Mouse (Mus musculus) gastrocnemius, postnatal 14 days (tissue): ENCODE results near the gene Rapgef4. TPM values are rescaled to one million over a fixed set of nuclear protein-coding genes. Genes with fewer than 3 reads are reported as not detected.
"Not testable (repeated sequence)": the region's sequence is repeated elsewhere in the genome, so short reads cannot be mapped to it uniquely, and the experiment has no call there.

Experiments used
- DNase-seq: peaks from one replicate; pipeline ENCODE4 v3.0.0; 2021; ENCODE audit warnings: mixed read lengths
- intact Hi-C: fragments of 180-260 bp; cut with DNase I; formaldehyde crosslinking; loops from one replicate; pipeline ENCODE4 v1.15.1; 2025; ENCODE audit warnings: low total_unique reads
- total RNA-seq, 2 experiments: library from RNA; stranded (reverse); gene quantifications; 2 replicates each; pipeline ENCODE4 v1.2.3; 2021

Gene Rapgef4
- total RNA-seq, 2 experiments from 2014 or later = 2.3 to 3.2 TPM

GRCm38 (mm10) chr2:72139863-72140845 lies 159.1 kb downstream of the Rapgef4 start:
- DNase-seq = no peak
- intact Hi-C loops = loop anchor here (5.0 kb wide), 1 partner anchor 43 kb away; no protein-coding TSS in a partner anchor

- DNase-seq = no peak
- intact Hi-C loops = loop anchor here (5.0 kb wide), 1 partner anchor 44 kb away; no protein-coding TSS in a partner anchor
Measured at GRCm38 (mm10) chr2:72141091-72141490, 160.1 kb downstream of the Rapgef4 start.

- not testable (repeated sequence) for DNase-seq
- intact Hi-C loops = loop anchor here (5.0 kb wide), 1 partner anchor 44 kb away; no protein-coding TSS in a partner anchor
Measured at GRCm38 (mm10) chr2:72141732-72142131, 160.7 kb downstream of the Rapgef4 start.

DNA sequence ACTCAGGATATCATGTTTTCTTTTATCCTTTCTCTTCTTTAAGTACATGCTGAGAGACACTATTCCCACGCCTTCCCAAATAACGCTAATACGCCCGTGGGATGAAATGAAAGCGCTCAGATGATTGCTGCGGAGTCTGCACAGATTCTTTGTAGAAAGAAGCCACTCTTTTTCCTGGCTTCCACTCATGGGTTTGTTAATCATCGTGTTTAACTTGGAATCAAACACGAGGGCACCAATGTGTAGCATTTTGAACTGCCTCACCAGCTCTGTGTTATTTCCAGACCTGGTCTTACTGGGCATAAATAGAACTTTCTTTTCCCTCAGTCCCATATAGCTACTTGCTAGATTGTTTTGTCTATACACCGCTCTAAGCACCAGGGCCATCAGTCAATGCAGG lies 162.4 kb downstream of the Rapgef4 start:
- no peak for DNase-seq
- intact Hi-C loops = loop anchor here (5.0 kb wide), 1 partner anchor 46 kb away; no protein-coding TSS in a partner anchor

- no peak for DNase-seq
- intact Hi-C loops = loop anchor here (5.0 kb wide), 1 partner anchor 47 kb away; no protein-coding TSS in a partner anchor
Measured at GRCm38 (mm10) chr2:72144576-72145200, 163.6 kb downstream of the Rapgef4 start.

DNA sequence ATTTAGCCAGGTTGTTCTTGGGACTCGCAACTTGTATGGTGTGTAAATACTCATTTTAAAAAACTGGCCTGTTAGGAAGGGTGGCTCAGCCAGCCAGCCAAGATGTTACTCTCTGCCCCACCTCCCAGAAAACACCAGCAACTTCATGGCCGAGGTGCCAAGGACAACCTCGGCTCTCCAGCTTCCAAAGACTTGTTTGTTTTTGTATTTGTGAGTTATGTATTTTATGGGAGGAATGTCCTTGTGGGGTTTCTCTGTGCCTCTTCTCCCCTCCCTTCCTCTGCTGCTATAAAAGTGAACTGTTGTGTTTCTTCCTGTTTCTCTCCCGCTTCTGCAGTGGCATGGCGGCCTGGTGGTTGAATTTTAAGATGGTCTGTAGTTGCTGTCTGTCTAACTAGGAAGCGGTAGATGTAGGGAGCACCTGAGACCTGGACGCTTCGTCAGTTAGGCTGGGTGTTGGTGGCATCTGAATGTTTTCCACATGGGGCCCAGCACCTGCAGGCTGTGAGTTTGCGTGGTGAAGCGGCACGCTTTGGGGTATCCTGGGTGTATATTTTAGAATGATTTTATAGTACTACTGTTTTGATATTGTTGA lies 164.3 kb downstream of the Rapgef4 start:
- intact Hi-C loops = no loop called here
- no peak for DNase-seq

DNA sequence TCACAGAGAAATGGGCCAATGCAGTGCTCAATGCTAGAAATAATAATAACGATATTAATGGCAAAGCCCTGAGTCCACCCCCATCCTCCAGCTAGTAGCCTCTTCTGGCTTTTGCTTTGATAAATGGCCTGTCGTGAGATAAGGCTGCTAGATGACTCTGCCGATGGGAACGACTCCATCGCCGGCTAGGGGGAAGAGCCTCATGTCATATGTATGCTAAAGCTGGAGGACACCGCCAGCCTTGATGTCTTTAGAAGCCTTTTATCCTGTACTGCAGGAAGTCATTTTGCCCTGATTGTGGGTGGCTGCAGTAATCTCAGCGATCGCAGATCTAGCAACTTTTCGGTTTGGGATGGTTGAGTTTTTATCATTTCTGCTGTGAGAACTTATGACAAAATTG lies 165.0 kb downstream of the Rapgef4 start:
- intact Hi-C loops = no loop called here
- DNase-seq = no peak

- DNase-seq = no peak
- intact Hi-C loops = no loop called here
Measured at GRCm38 (mm10) chr2:72147246-72147645, 166.2 kb downstream of the Rapgef4 start.

GRCm38 (mm10) chr2:72147695-72148094 lies 166.7 kb downstream of the Rapgef4 start:
- no peak for DNase-seq
- intact Hi-C loops = no loop called here

GRCm38 (mm10) chr2:72148647-72149046 lies 167.6 kb downstream of the Rapgef4 start:
- intact Hi-C loops = no loop called here
- no peak for DNase-seq

DNA sequence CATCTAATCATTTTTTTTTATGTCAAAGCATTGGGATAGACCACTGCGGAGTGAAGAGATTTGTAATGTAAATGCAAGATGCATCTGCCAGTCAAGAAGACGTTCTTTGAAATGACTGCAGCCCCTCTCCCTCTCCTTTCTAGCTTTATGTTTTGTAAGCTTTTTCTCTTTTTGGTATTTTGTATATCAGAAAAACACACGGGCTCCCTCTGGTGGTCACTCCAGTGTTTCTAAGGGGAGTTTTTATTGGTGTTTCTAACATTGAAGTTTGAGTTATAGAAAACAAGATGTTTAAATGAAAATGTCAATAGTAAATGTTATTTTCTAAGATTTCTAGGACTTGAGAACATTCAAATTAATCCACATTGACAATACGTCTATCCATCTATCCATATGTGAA lies 168.0 kb downstream of the Rapgef4 start:
- DNase-seq = peak; percentile 60
- intact Hi-C loops = no loop called here

GRCm38 (mm10) chr2:72151792-72152554 lies 170.9 kb downstream of the Rapgef4 start:
- intact Hi-C loops = loop anchor here (2.0 kb wide), 1 partner anchor 113 kb away; no protein-coding TSS in a partner anchor
- DNase-seq = no peak

DNA sequence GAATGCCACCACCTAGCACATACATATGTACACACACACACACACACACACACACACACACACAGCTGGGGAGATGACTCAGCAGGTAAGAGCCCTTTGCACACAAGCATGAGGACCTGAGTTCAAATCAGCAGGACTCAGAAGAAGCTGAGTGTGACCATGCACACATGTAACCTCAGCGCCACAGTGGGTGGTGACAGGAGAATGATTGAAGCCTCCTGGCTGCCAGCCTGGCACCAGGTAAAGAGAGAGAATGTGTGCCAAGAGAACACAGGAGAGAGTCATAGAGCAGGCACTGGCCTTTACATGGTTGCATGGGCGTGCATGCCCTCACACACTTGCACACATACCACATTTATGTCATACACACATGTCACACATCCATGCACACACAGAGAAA lies 171.7 kb downstream of the Rapgef4 start:
- intact Hi-C loops = loop anchor here (2.0 kb wide), 1 partner anchor 114 kb away; no protein-coding TSS in a partner anchor
- no peak for DNase-seq

DNA sequence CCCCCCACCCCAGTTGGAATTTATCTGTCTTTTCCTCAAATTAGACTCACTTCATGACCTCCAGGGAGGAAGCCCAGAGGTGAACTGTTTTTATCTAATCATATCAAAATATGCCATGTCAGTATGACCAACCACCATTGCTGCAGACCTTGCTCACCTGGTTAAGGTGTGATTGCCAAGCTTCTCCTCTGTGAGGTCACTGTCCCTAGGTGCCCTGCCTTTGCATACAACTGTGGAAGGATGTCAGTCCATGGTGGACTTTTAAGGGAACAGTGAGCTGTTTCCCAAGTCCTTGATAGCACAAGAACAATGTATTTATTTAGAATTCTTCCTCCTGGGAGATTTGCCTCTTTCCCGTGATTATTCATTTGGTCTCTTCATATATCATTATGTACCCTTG lies 172.8 kb downstream of the Rapgef4 start:
- intact Hi-C loops = loop anchor here (2.0 kb wide), 1 partner anchor 115 kb away; no protein-coding TSS in a partner anchor
- DNase-seq = no peak

DNA sequence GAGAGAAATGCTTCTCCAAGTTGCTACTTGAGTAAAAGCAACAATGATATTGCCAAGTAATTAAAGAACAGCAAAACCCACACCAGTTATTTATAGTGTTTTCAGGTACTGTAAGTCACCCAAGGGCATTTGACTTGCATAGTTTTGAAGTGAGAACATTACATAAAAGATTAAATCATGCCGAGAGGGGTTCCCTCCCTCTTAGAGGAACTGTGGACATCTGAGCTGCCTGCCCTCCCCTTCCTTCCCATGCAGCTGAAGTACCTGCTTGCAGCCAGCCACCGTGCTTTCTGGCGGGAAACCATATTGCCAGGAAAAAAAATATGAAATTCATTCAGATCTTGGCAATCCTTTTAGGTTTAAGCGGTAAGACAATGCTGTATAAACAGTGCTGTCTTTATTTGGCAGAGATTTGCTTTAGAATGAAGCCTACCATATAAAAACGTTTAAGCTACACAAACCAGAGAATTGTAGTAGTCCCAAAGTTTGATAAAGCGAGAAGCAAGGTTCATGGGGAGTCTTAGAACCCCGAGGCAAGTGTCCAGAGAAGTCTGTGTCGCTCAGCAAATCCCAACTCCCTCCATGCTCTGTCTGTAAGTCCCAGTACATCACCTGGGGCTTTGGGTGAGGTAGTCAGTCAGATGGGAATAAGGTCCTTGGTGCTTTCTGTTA lies 174.2 kb downstream of the Rapgef4 start:
- intact Hi-C loops = no loop called here
- no peak for DNase-seq

DNA sequence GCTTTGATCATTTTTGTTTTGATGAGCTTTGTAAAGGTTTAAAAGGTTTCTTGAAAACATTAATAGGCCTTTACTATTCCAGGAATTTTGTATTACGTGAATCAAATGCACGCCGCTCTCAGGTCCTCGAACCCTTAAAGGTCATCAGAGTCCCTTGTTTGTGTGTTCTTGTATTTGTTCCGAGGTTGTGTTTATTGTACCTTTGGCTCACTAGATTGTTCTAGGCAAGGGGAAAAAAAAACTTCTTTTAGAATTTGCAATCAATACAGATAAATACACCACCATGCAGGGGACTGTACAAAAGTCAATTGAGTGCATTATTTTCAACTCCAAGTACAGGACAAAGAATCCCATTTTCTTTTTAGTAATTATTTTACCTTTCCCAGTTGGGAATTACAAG lies 175.4 kb downstream of the Rapgef4 start:
- no peak for DNase-seq
- intact Hi-C loops = no loop called here

DNA sequence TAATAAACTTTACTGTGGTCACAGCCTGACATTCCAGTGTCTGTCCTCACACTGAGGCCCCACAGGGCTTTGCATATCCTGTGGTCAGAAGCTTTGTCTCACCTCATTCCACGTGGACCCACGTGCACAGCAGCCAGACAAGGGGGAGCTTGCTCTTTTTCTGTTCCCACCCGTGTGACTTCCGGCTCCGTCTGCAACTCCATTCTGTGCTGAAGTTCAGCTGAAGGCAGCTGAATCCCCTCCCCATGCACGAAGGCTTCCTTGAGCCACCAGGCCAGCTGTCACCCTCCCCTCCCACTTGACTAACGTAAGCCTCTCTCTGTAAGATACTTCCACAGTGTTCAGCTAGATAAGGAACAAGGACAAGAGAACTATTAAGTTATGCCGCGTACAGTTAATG lies 176.5 kb downstream of the Rapgef4 start:
- intact Hi-C loops = no loop called here

DNA sequence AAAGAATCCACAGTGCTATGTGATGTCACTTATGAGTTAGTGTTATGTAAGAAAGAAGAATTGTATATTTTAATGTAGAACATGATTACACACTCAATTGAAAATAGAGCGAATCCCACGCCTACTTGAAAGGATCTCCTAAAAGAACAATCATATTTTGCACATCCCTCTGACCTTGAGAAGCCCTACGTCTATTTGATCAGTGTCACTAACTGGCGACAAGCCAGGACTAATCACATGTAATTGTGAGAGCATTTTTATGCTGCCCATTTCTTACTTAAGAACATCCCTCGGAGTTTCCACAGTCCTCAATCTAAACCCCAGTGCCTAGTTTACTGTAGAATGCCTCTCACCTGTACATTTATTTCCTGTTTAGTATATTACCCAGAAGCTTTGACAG lies 177.0 kb downstream of the Rapgef4 start:
- no peak for DNase-seq
- intact Hi-C loops = no loop called here

More for the DNA sequence above, 176.5 kb downstream of the Rapgef4 start:
- no peak for DNase-seq
